Mouse (Mus musculus) hindbrain, embryonic 12.5 days (tissue): ENCODE results near the gene Lmx1b. TPM values are rescaled to one million over a fixed set of nuclear protein-coding genes. Genes with fewer than 3 reads are reported as not detected.

Source experiments
- ATAC-seq: fragments of 200-750 bp; cut with Nextera tagmentation; 2 replicates; pipeline ENCODE4 v1.8.0; 2017; ENCODE audit warnings: moderate TSS enrichment; ENCODE audit not compliant: low FRiP score
- H3K27ac ChIP-seq: fragments of 300-500 bp; sonication (generic); 2 replicates; pipeline ENCODE4 v1.5.1; 2016; ENCODE audit warnings: mild to moderate bottlenecking
- H3K27me3 ChIP-seq: fragments of 300-500 bp; sonication (generic); 2 replicates; pipeline ENCODE4 v1.6.1; 2016; ENCODE audit warnings: mild to moderate bottlenecking
- H3K36me3 ChIP-seq: fragments of 300-500 bp; sonication (generic); 2 replicates; pipeline ENCODE4 v1.6.1; 2016; ENCODE audit warnings: mild to moderate bottlenecking
- H3K4me1 ChIP-seq: fragments of 300-500 bp; sonication (generic); 2 replicates; pipeline ENCODE4 v1.6.1; 2016
- H3K4me2 ChIP-seq: fragments of 300-500 bp; sonication (generic); replicated peaks from 2 replicates; pipeline ENCODE4 v1.6.1; 2016; ENCODE audit warnings: mild to moderate bottlenecking
- H3K4me3 ChIP-seq: fragments of 300-500 bp; sonication (generic); 2 replicates; pipeline ENCODE4 v1.5.1; 2016; ENCODE audit warnings: mild to moderate bottlenecking
- H3K9ac ChIP-seq: fragments of 300-500 bp; sonication (generic); 2 replicates; pipeline ENCODE4 v1.6.1; 2016; ENCODE audit warnings: mild to moderate bottlenecking, moderate library complexity
- H3K9me3 ChIP-seq: fragments of 300-500 bp; sonication (generic); replicated peaks from 2 replicates; pipeline ENCODE4 v1.6.1; 2016; ENCODE audit warnings: mild to moderate bottlenecking
- WGBS: fragments of 180-500 bp; shearing (Covaris S2); methylation state at CpG from one replicate; pipeline ENCODE4 v1.1.7; 2016; 5-methylcytosine and 5-hydroxymethylcytosine counted together
- polyA plus RNA-seq: library from polyadenylated mRNA; unstranded; fragments of >200 nt; fragmentation: Nextera tagmentation; extraction: Ambion mirVana; gene quantifications from 2 replicates; pipeline ENCODE4 v1.2.1, GENCODE M21; 2016

Gene Lmx1b
- polyA plus RNA-seq, 1 experiment from 2014 or later: 5.0 TPM

DNA sequence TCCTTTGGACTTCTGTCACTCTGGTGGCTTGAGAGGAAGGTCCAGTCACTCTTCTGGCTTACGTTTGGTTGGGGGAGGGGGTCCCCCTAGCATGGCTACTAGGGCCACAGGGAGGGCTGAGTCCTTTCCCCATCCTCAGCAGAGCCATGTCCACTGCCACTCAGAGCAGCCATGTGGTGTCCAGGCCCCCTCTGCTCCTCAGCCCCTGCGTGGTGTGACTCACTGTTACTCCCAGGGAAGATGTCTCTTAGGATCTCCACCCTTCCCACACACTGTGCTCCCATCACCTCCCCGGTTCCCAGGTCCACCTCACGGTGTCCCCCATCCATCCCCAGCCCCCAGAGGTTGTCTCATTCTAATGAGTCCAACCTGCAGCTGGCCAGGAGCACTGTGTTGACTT lies 24.4 kb upstream of the Lmx1b start:
- Histone ChIP-seq H3K4me3 (no peak overlapping the region), H3K36me3 (no peaks in the 10 kb centered on the region), H3K9me3 (no peaks in the 10 kb centered on the region), H3K27ac (no peak overlapping the region), H3K27me3 (peaks cover 12% of the 10 kb centered on the region), H3K4me1 (peaks cover 24% of the 10 kb centered on the region), H3K9ac (no peak overlapping the region), H3K4me2 (no peak overlapping the region)
- WGBS: 75% methylated on average over 4 of the region's 4 CpGs
- no peak for ATAC-seq

DNA sequence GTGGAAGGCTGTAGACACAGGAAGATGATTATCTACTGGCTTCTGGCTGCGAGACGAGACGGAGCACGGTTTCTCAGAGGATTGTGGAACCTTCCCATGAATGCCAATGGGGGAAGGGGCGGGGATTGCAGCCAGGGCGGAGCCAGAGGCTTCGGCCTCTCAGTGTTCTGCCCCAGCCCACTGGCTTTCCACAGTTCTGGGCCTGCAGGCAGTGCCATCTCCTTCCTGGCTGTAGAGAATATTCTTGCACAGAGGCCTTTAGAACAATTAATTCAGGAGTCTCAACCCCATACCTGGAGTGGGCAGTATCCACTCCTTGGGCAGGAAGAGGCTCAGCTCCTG lies 18.9 kb upstream of the Lmx1b start:
- Histone ChIP-seq H3K4me3 (peak overlapping the region; percentile 4; the same call in 1 of the 2 replicates), H3K9me3 (no peaks in the 10 kb centered on the region), H3K27ac (peak overlapping the region; percentile 31; the same call in 1 of the 2 replicates), H3K27me3 (no peaks in the 10 kb centered on the region; the same call in 1 of the 2 replicates), H3K9ac (no peak overlapping the region), H3K36me3 (no peaks in the 10 kb centered on the region), H3K4me2 (peak overlapping the region; percentile 43), H3K4me1 (peaks cover 6% of the 10 kb centered on the region; the same call in 1 of the 2 replicates)
- WGBS: 6% methylated on average over 7 of the region's 7 CpGs
- no peak for ATAC-seq

DNA sequence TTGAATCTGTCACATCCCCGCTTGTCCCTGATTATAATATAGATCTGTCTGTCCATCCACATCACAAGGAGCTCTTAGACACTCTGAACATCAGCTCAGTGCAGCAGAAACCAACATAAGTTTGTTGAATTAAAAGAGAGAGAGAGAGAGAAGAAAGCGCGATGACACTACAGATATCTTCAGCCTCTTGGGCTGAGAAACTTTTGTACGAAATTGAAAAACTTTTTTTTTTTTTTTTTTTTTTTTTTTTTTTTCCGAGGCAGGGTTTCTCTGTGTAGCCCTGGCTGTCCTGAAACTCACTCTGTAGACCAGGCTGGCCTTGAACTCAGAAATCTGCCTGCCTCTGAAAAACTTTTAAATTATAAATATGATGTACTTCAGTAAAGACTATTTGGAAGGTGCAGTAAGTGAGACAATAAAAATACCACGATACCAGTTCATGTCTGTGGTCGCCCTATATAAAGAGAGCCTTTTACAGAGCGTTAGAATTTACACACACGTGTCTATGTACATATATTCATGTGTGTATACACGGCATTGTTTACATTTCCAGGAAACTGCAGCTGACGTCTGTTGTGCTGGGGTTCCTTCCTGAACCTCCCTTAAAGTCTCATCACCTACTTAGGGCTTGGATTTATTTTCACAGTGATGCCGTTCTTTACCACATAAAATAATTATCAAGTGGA lies 18.4 kb upstream of the Lmx1b start:
- Histone ChIP-seq H3K36me3 (no peaks in the 10 kb centered on the region), H3K27ac (peak overlapping the region; percentile 31; the same call in 1 of the 2 replicates), H3K9me3 (no peaks in the 10 kb centered on the region), H3K4me2 (peak overlapping the region; percentile 43), H3K9ac (no peak overlapping the region), H3K27me3 (no peaks in the 10 kb centered on the region), H3K4me1 (peaks cover 6% of the 10 kb centered on the region; the same call in 1 of the 2 replicates), H3K4me3 (peak overlapping the region; percentile 4; the same call in 1 of the 2 replicates)
- 54% methylated on average over 12 of the region's 12 CpGs for WGBS
- no peak for ATAC-seq

GRCm38 (mm10) chr2:33652517-33653198 lies 12.3 kb upstream of the Lmx1b start:
- no peaks in the 10 kb centered on the region for H3K9me3 ChIP-seq
- no peak overlapping the region for H3K4me3 ChIP-seq
- no peak overlapping the region for H3K4me2 ChIP-seq
- peaks cover 18% of the 10 kb centered on the region for H3K27me3 ChIP-seq
- no peak for ATAC-seq
- peaks cover 10% of the 10 kb centered on the region; the same call in 1 of the 2 replicates for H3K4me1 ChIP-seq
- H3K27ac ChIP-seq: no peak overlapping the region
- no peak overlapping the region for H3K9ac ChIP-seq
- no peaks in the 10 kb centered on the region for H3K36me3 ChIP-seq
- WGBS: 82% methylated on average over 22 of the region's 22 CpGs

DNA sequence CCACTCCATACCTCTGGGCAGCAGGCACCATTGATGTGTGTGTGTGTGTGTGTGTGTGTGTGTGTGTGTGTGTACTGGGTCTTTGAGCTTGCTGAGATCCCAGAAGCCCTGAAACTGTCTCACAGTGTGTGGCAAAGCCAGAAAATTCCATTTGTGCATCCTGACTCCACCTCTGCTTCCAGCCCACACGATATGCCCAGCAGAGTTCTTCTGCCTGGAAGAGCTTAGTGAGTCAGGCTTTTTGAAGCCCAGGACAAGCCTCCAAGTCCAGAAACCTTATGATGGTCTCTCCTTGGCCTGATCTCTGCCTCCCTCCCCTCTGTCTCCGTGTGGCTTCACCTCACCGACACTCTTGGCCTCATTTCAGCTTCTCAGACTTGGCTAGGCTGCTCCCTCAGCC lies 9.1 kb upstream of the Lmx1b start:
- Histone ChIP-seq H3K27me3 (peaks cover 51% of the 10 kb centered on the region), H3K4me3 (no peak overlapping the region), H3K9me3 (no peaks in the 10 kb centered on the region), H3K27ac (no peak overlapping the region), H3K36me3 (no peaks in the 10 kb centered on the region), H3K4me2 (no peak overlapping the region), H3K9ac (no peak overlapping the region), H3K4me1 (peaks cover 10% of the 10 kb centered on the region; the same call in 1 of the 2 replicates)
- ATAC-seq: no peak
- WGBS: 55% methylated on average over 3 of the region's 3 CpGs

- WGBS: 19% methylated on average over 4 of the region's 4 CpGs
- Histone ChIP-seq H3K27me3 (peaks cover 55% of the 10 kb centered on the region), H3K4me2 (no peak overlapping the region), H3K4me3 (no peak overlapping the region), H3K9ac (no peak overlapping the region), H3K4me1 (peaks cover 12% of the 10 kb centered on the region; the same call in 1 of the 2 replicates), H3K9me3 (no peaks in the 10 kb centered on the region), H3K27ac (no peak overlapping the region), H3K36me3 (no peaks in the 10 kb centered on the region)
- ATAC-seq: no peak
Observed at GRCm38 (mm10) chr2:33648894-33649293, 8.6 kb upstream of the Lmx1b start.

- Histone ChIP-seq H3K9me3 (no peaks in the 10 kb centered on the region), H3K9ac (0 out of 2 replicates have a peak overlapping the region, but pooled peaks have one; percentile 4), H3K27ac (no peak overlapping the region), H3K4me1 (peaks cover 19% of the 10 kb centered on the region), H3K4me2 (peak overlapping the region; percentile 60), H3K4me3 (peak overlapping the region; percentile 11; the same call in 1 of the 2 replicates), H3K36me3 (no peaks in the 10 kb centered on the region), H3K27me3 (peaks cover 80% of the 10 kb centered on the region)
- 4% methylated on average over 3 of the region's 3 CpGs for WGBS
- ATAC-seq: no peak
Observed at GRCm38 (mm10) chr2:33646283-33646550, 5.9 kb upstream of the Lmx1b start.

GRCm38 (mm10) chr2:33645538-33646282 lies 5.4 kb upstream of the Lmx1b start:
- Histone ChIP-seq H3K4me1 (peaks cover 23% of the 10 kb centered on the region), H3K9me3 (no peaks in the 10 kb centered on the region), H3K27me3 (peaks cover 85% of the 10 kb centered on the region), H3K4me2 (peak overlapping the region; percentile 60), H3K27ac (no peak overlapping the region), H3K36me3 (no peaks in the 10 kb centered on the region), H3K9ac (0 out of 2 replicates have a peak overlapping the region, but pooled peaks have one; percentile 4), H3K4me3 (peak overlapping the region; percentile 16)
- WGBS: 4% methylated on average over 15 of the region's 15 CpGs
- ATAC-seq: no peak

DNA sequence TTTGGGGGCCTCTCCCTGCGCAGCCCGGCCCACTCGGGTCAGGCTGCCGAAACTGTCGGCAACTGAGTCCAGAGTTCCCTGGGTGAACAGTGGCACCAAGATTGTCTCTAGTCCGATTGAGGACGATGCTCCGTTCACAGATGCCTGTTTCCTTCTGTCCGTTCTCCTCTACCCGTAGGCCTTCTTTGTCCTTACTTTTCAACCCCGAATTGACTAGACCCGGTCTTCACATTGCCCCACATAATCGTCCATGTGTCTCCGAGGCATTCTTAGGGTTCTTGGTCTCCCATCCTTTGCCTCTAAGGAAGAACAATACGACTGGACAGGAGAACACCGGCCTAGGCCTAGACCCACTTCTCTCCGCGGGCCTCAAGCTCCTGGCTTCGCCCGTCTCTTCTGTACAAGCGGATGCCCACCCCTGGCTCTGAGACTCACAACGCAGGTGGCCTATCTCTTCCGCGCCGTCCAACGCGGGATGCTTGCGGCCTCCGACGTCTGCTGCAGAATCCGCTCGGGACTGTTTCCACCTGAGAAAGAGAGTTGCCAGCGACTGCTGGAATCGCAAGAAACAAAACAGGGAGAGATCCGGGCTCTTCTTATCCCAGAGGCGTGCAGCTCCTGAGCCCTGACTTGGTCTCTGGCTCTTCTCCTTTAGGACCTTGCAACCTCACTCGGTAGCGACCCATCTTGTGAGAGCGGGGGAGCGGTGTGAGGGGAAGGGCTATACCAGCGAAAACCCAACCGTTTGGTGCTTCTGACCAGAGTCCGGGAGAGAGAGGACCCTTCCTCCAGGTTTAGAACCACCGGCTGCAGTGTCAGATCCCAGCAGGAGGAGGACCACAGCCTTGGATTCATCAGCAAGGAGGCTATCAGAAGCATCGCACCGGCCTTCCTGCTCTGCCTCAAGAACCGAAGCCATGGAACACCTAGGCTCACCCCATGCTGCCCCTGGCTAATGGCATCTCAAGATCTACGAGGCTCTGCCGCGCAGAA lies 3.7 kb upstream of the Lmx1b start:
- Histone ChIP-seq H3K27ac (no peak overlapping the region), H3K36me3 (no peaks in the 10 kb centered on the region), H3K4me2 (peak overlapping the region; percentile 60), H3K4me1 (peaks cover 28% of the 10 kb centered on the region), H3K4me3 (peak overlapping the region; percentile 45), H3K9me3 (no peaks in the 10 kb centered on the region), H3K9ac (peak overlapping the region; percentile 68), H3K27me3 (peaks cover 99% of the 10 kb centered on the region)
- ATAC-seq: no peak
- 8% methylated on average over 50 of the region's 50 CpGs for WGBS

DNA sequence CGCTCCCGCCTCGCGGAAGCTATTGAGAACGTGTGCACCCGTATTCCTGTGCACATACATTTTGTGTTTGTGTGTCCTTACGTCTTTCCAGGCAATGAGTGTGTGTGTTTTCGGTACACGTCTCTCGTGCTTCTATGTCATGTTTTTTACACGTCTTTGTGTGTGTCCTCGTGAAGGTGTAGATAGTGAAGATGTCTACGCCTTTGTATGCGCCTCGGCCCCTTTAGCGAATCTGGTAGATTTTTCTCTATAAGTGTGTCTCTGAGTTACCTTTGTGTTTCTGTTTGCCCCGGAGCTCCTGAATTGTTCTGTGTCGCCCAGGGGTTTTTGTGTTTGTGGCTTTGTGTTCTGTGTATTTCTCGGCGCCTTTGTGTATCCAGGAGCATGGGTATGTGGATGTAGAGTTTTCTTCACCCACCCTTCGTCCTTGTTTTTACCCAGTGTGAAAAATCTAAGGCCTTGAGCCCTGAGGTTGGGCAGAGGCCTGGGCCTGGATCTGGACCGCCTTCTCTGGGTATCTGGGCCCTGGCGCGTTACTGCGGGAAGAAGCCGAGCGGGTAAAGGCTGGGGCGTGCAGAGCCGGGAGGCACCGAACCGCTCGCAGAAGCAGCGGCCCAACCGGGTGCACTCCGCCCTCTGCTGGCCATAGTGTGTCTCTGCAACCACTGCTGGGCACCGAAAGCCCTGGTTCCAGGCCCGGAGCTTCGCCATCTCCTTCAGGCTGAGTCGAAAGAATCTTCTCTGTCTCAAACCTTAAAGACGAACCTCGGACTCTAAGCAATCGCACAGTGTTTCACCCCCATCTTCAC lies 2.5 kb upstream of the Lmx1b start:
- peaks cover 23% of the 10 kb centered on the region for H3K4me1 ChIP-seq
- H3K4me2 ChIP-seq: peak overlapping the region; percentile 60
- H3K4me3 ChIP-seq: peak overlapping the region; percentile 45
- H3K36me3 ChIP-seq: no peaks in the 10 kb centered on the region
- peak overlapping the region; percentile 68 for H3K9ac ChIP-seq
- H3K27ac ChIP-seq: peak overlapping the region; percentile 76
- H3K27me3 ChIP-seq: peaks cover 99% of the 10 kb centered on the region
- ATAC-seq: peak; percentile 47
- WGBS: 1% methylated on average over 42 of the region's 42 CpGs
- H3K9me3 ChIP-seq: no peaks in the 10 kb centered on the region
